Mouse (Mus musculus) kidney, adult 2 months (tissue): Measurements from ENCODE around the gene Fyn.

Source experiments
- CTCF ChIP-seq: fragments of 200-500 bp; conservative IDR thresholded peaks from 2 replicates; pipeline ENCODE4 v1.5.1; 2011; ENCODE audit warnings: low read depth, mild to moderate bottlenecking, control low read depth, low read length, moderate library complexity, mixed read lengths; ENCODE audit not compliant: insufficient read depth, insufficient read length
- POLR2A ChIP-seq: fragments of 200-500 bp; IDR thresholded peaks from one replicate; pipeline ENCODE4 v1.6.1; 2011; ENCODE audit warnings: low read depth, low read length, control low read depth

- TF ChIP-seq POLR2A (no peak), CTCF (no peak)
These were observed 80.5 kb downstream of the Fyn start for GRCm38 (mm10) chr10:39449179-39449578.
